Mouse (Mus musculus): ENCODE results near the gene Mcrip2. TPM values are rescaled to one million over a fixed set of nuclear protein-coding genes. Genes with fewer than 3 reads are reported as not detected.
A peak's percentile ranks its signal among the peaks of the same experiment; 100 is the strongest.

Mcrip2 gene
- polyA plus RNA-seq, 1 experiment: 258 TPM

DNA sequence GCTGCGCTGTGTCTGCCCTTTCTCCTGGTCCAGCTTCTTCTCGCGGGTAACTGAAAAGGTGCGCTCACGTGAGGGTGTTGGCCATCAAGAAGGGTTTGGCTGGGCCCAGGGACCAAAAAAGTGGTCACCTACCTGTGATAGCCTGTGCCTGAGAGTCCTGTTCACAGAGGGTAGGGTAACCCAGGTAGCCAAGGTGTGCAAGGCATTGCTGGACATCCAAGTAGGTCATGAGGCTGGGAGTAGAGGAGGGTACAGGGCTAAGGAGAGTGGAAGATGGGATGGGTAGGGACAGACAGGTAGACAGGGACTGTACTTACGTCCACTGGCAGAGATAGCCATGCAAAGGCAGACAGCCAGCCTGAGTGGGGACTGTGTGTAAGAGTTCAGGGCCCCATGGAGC lies 28.0 kb downstream of the Mcrip2 start:
- no peak overlapping the region for H3K4me3 ChIP-seq (ENCODE audit: insufficient read depth, low read depth, low read length)
- H3K36me3 ChIP-seq (ENCODE audit: control insufficient read depth, insufficient read depth, low read length): no peaks in the 10 kb centered on the region; the same call in 1 of the 2 replicates
- no peak for DNase-seq
- TF ChIP-seq POLR2A (IDR thresholded peaks at IDR 0.05; ENCODE audit: low read depth, low read length): no peak
- TF ChIP-seq CTCF (conservative IDR thresholded peaks at IDR 0.05; ENCODE audit: insufficient read depth, insufficient read length, low read depth, low read length): no peak
- H3K27ac ChIP-seq (ENCODE audit: insufficient read depth, low read depth, low read length): no peak overlapping the region
- no peaks in the 10 kb centered on the region for H3K27me3 ChIP-seq (replicated peaks; ENCODE audit: control insufficient read depth, insufficient read depth, low read length)
- 87% methylated on average over 6 of the region's 6 CpGs for WGBS
- peaks cover 33% of the 10 kb centered on the region for H3K4me1 ChIP-seq (ENCODE audit: control insufficient read depth, insufficient read depth, low read length)

- DNase-seq: peak; percentile 81
- Histone ChIP-seq H3K4me1 (ENCODE audit: control insufficient read depth, insufficient read depth, low read length) (peaks cover 37% of the 10 kb centered on the region), H3K4me3 (ENCODE audit: insufficient read depth, low read depth, low read length) (no peak overlapping the region), H3K27me3 (replicated peaks; ENCODE audit: control insufficient read depth, insufficient read depth, low read length) (no peaks in the 10 kb centered on the region), H3K36me3 (ENCODE audit: control insufficient read depth, insufficient read depth, low read length) (no peaks in the 10 kb centered on the region; the same call in 1 of the 2 replicates), H3K27ac (ENCODE audit: insufficient read depth, low read depth, low read length) (peak overlapping the region; percentile 54; the same call in 1 of the 2 replicates)
- no peak for TF ChIP-seq CTCF (conservative IDR thresholded peaks at IDR 0.05; ENCODE audit: insufficient read depth, insufficient read length, low read depth, low read length)
- no peak for TF ChIP-seq POLR2A (IDR thresholded peaks at IDR 0.05; ENCODE audit: low read depth, low read length)
- 58% methylated on average over 14 of the region's 14 CpGs for WGBS
These were observed 28.9 kb downstream of the Mcrip2 start for GRCm38 (mm10) chr17:25839455-25840235.

DNA sequence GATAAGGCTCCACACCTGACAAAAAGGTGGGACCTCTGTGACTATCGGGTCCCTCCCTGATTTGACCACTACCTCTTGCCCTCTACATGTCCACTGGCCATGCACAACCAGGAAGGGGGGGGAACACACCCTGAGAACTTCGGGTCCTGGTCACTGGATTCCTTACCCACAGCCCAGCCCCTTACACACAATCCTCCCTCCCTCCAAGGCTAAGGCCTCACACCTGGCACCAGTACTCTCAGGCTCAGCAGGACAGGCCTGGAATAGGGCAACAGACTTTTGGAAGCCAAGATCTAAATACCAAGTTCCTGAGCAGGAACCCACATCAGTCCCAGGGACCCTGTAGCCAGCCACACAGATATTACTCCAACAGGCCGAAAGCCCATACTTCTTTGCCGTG lies 29.7 kb downstream of the Mcrip2 start:
- Histone ChIP-seq H3K36me3 (ENCODE audit: control insufficient read depth, insufficient read depth, low read length) (no peaks in the 10 kb centered on the region; the same call in 1 of the 2 replicates), H3K4me1 (ENCODE audit: control insufficient read depth, insufficient read depth, low read length) (peaks cover 39% of the 10 kb centered on the region), H3K27ac (ENCODE audit: insufficient read depth, low read depth, low read length) (peak overlapping the region; percentile 17; the same call in 1 of the 2 replicates), H3K4me3 (ENCODE audit: insufficient read depth, low read depth, low read length) (no peak overlapping the region), H3K27me3 (replicated peaks; ENCODE audit: control insufficient read depth, insufficient read depth, low read length) (no peaks in the 10 kb centered on the region)
- peak; percentile 6 for DNase-seq
- TF ChIP-seq POLR2A (IDR thresholded peaks at IDR 0.05; ENCODE audit: low read depth, low read length) (no peak), CTCF (conservative IDR thresholded peaks at IDR 0.05; ENCODE audit: insufficient read depth, insufficient read length, low read depth, low read length) (no peak)
- WGBS: 64% methylated on average over 4 of the region's 4 CpGs

DNA sequence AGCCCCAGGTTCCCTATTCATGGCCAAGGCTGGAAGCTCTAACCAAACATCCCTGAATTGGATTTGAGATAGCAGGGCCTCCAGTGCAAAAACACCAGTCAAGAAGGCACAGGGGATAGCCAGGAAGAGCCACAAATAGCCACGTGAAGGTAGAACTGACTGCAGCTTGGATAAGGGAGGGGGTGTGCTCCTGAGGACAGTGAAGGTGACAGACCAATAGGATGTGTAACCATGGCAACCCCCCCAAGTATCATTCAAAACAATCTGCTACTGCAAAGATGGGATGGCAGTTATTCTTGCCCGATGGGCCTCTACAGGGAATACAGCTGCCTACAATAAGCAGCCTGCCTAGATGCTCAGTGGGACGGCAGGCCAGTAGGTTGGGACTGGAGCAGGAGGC lies 31.0 kb downstream of the Mcrip2 start:
- Histone ChIP-seq H3K4me3 (ENCODE audit: insufficient read depth, low read depth, low read length) (no peak overlapping the region), H3K27me3 (replicated peaks; ENCODE audit: control insufficient read depth, insufficient read depth, low read length) (no peaks in the 10 kb centered on the region), H3K4me1 (ENCODE audit: control insufficient read depth, insufficient read depth, low read length) (peaks cover 33% of the 10 kb centered on the region), H3K27ac (ENCODE audit: insufficient read depth, low read depth, low read length) (no peak overlapping the region), H3K36me3 (ENCODE audit: control insufficient read depth, insufficient read depth, low read length) (no peaks in the 10 kb centered on the region; the same call in 1 of the 2 replicates)
- no peak for DNase-seq
- 50% methylated on average over 3 of the region's 3 CpGs for WGBS
- no peak for TF ChIP-seq CTCF (conservative IDR thresholded peaks at IDR 0.05; ENCODE audit: insufficient read depth, insufficient read length, low read depth, low read length)
- TF ChIP-seq POLR2A (IDR thresholded peaks at IDR 0.05; ENCODE audit: low read depth, low read length): no peak

- peak; percentile 79 for DNase-seq
- Histone ChIP-seq H3K4me3 (ENCODE audit: insufficient read depth, low read depth, low read length) (peak within 1 kb of the TSS; percentile 26), H3K27me3 (replicated peaks; ENCODE audit: control insufficient read depth, insufficient read depth, low read length) (no peaks in the 10 kb centered on the region), H3K27ac (ENCODE audit: insufficient read depth, low read depth, low read length) (peak within 1 kb of the TSS; percentile 49), H3K36me3 (ENCODE audit: control insufficient read depth, insufficient read depth, low read length) (no peaks in the 10 kb centered on the region; the same call in 1 of the 2 replicates), H3K4me1 (ENCODE audit: control insufficient read depth, insufficient read depth, low read length) (peaks cover 33% of the 10 kb centered on the region)
- WGBS: 2% methylated on average over 29 of the region's 29 CpGs
- peak; percentile 66 for TF ChIP-seq POLR2A (IDR thresholded peaks at IDR 0.05; ENCODE audit: low read depth, low read length)
- TF ChIP-seq CTCF (conservative IDR thresholded peaks at IDR 0.05; ENCODE audit: insufficient read depth, insufficient read length, low read depth, low read length): no peak
These were observed 31.5 kb downstream of the Mcrip2 start, which contains the start of gene Rhbdl1 for GRCm38 (mm10) chr17:25837076-25837410. Rhbdl1 (minus strand) TSS chr17:25837295.

GRCm38 (mm10) chr17:25836397-25837075 lies 32.0 kb downstream of the Mcrip2 start:
- Histone ChIP-seq H3K27ac (ENCODE audit: insufficient read depth, low read depth, low read length) (peak overlapping the region; percentile 49), H3K4me1 (ENCODE audit: control insufficient read depth, insufficient read depth, low read length) (peaks cover 37% of the 10 kb centered on the region), H3K36me3 (ENCODE audit: control insufficient read depth, insufficient read depth, low read length) (no peaks in the 10 kb centered on the region; the same call in 1 of the 2 replicates), H3K27me3 (replicated peaks; ENCODE audit: control insufficient read depth, insufficient read depth, low read length) (no peaks in the 10 kb centered on the region), H3K4me3 (ENCODE audit: insufficient read depth, low read depth, low read length) (peak overlapping the region; percentile 26)
- peak; percentile 68 for DNase-seq
- 9% methylated on average over 23 of the region's 23 CpGs for WGBS
- peak; percentile 18 for TF ChIP-seq POLR2A (IDR thresholded peaks at IDR 0.05; ENCODE audit: low read depth, low read length)
- TF ChIP-seq CTCF (conservative IDR thresholded peaks at IDR 0.05; ENCODE audit: insufficient read depth, insufficient read length, low read depth, low read length): no peak

GRCm38 (mm10) chr17:25835816-25836215 lies 32.7 kb downstream of the Mcrip2 start:
- Histone ChIP-seq H3K4me1 (ENCODE audit: control insufficient read depth, insufficient read depth, low read length) (peaks cover 38% of the 10 kb centered on the region), H3K27ac (ENCODE audit: insufficient read depth, low read depth, low read length) (peak overlapping the region; percentile 49), H3K36me3 (ENCODE audit: control insufficient read depth, insufficient read depth, low read length) (no peaks in the 10 kb centered on the region; the same call in 1 of the 2 replicates), H3K4me3 (ENCODE audit: insufficient read depth, low read depth, low read length) (peak overlapping the region; percentile 74), H3K27me3 (replicated peaks; ENCODE audit: control insufficient read depth, insufficient read depth, low read length) (no peaks in the 10 kb centered on the region)
- peak; percentile 37 for DNase-seq
- 59% methylated on average over 16 of the region's 16 CpGs for WGBS
- TF ChIP-seq POLR2A (IDR thresholded peaks at IDR 0.05; ENCODE audit: low read depth, low read length) (no peak), CTCF (conservative IDR thresholded peaks at IDR 0.05; ENCODE audit: insufficient read depth, insufficient read length, low read depth, low read length) (no peak)

All from kidney, adult 2 months (tissue).